Mouse (Mus musculus): ENCODE measurements around the gene Gm20708. TPM values are rescaled to one million over a fixed set of nuclear protein-coding genes. Genes with fewer than 3 reads are reported as not detected.

Gene Gm20708
- polyA plus RNA-seq, 1 experiment from 2014 or later = 1.0 TPM

GRCm38 (mm10) chr11:117790703-117791440, 18.6 kb upstream of the Gm20708 start:
- Histone ChIP-seq H3K27ac (replicated peaks in 1 of 2; ENCODE audit: control insufficient read depth in 1 of 2, insufficient read depth in 1 of 2, low read depth in 2 of 2, low read length in 2 of 2) (no peak overlapping the region), H3K36me3 (ENCODE audit: control insufficient read depth, insufficient read depth, low read length) (no peaks in the 10 kb centered on the region), H3K4me1 (ENCODE audit: control insufficient read depth in 2 of 2, insufficient read depth in 2 of 2, low read length in 2 of 2) (peaks cover 5 to 10% of the 10 kb centered on the region in 2 experiments; a peak in 3 of 4 replicates), H3K9me3 (ENCODE audit: control insufficient read depth, low read length) (no peaks in the 10 kb centered on the region), H3K4me3 (ENCODE audit: control insufficient read depth in 1 of 2, insufficient read depth in 1 of 2, low read depth in 1 of 2, low read length in 2 of 2) (peak overlapping the region in 1 of 2 experiments; percentile 10; a peak in 2 of 4 replicates), H3K27me3 (ENCODE audit: control insufficient read depth, insufficient read depth, low read length) (peaks cover 5% of the 10 kb centered on the region; the same call in 1 of the 2 replicates), H3K9ac (ENCODE audit: low read length) (no peak overlapping the region), H3K4me2 (ENCODE audit: low read length) (peak overlapping the region; percentile 54)
- peak; percentile 40; the same call in 1 of the 2 replicates for ATAC-seq (ENCODE audit: insufficient number of reproducible peaks, insufficient read depth, low FRiP score, low read depth)
- whole genome bisulfite sequencing = 29% methylated on average over 23 of the region's 23 CpGs

- H3K9ac ChIP-seq (ENCODE audit: low read length) = no peak overlapping the region
- no peak overlapping the region for H3K27ac ChIP-seq (replicated peaks in 1 of 2; ENCODE audit: control insufficient read depth in 1 of 2, insufficient read depth in 1 of 2, low read depth in 2 of 2, low read length in 2 of 2)
- H3K4me3 ChIP-seq (ENCODE audit: control insufficient read depth in 1 of 2, insufficient read depth in 1 of 2, low read depth in 1 of 2, low read length in 2 of 2) = no peak overlapping the region
- peaks cover 5% of the 10 kb centered on the region; the same call in 1 of the 2 replicates for H3K27me3 ChIP-seq (ENCODE audit: control insufficient read depth, insufficient read depth, low read length)
- H3K36me3 ChIP-seq (ENCODE audit: control insufficient read depth, insufficient read depth, low read length) = no peaks in the 10 kb centered on the region
- no peak overlapping the region for H3K4me2 ChIP-seq (ENCODE audit: low read length)
- H3K9me3 ChIP-seq (ENCODE audit: control insufficient read depth, low read length) = no peaks in the 10 kb centered on the region
- ATAC-seq (ENCODE audit: insufficient number of reproducible peaks, insufficient read depth, low FRiP score, low read depth) = no peak
- 82% methylated on average over 9 of the region's 9 CpGs for WGBS
- peaks cover 5 to 10% of the 10 kb centered on the region in 2 experiments; a peak in 3 of 4 replicates for H3K4me1 ChIP-seq (ENCODE audit: control insufficient read depth in 2 of 2, insufficient read depth in 2 of 2, low read length in 2 of 2)
These were observed 18.1 kb upstream of the Gm20708 start for GRCm38 (mm10) chr11:117791441-117791761.

GRCm38 (mm10) chr11:117792281-117792888, 17.1 kb upstream of the Gm20708 start:
- ATAC-seq (ENCODE audit: insufficient number of reproducible peaks, insufficient read depth, low FRiP score, low read depth) = peak; percentile 67
- H3K4me2 ChIP-seq (ENCODE audit: low read length) = peak overlapping the region; percentile 52
- H3K4me3 ChIP-seq (ENCODE audit: control insufficient read depth in 1 of 2, insufficient read depth in 1 of 2, low read depth in 1 of 2, low read length in 2 of 2) = peak overlapping the region; percentile 22 to 24
- 9% methylated on average over 22 of the region's 22 CpGs for WGBS
- H3K9me3 ChIP-seq (ENCODE audit: control insufficient read depth, low read length) = no peaks in the 10 kb centered on the region
- H3K36me3 ChIP-seq (ENCODE audit: control insufficient read depth, insufficient read depth, low read length) = no peaks in the 10 kb centered on the region
- H3K9ac ChIP-seq (ENCODE audit: low read length) = no peak overlapping the region
- peaks cover 5 to 10% of the 10 kb centered on the region in 2 experiments; a peak in 3 of 4 replicates for H3K4me1 ChIP-seq (ENCODE audit: control insufficient read depth in 2 of 2, insufficient read depth in 2 of 2, low read length in 2 of 2)
- peaks cover 5% of the 10 kb centered on the region; the same call in 1 of the 2 replicates for H3K27me3 ChIP-seq (ENCODE audit: control insufficient read depth, insufficient read depth, low read length)
- no peak overlapping the region for H3K27ac ChIP-seq (replicated peaks in 1 of 2; ENCODE audit: control insufficient read depth in 1 of 2, insufficient read depth in 1 of 2, low read depth in 2 of 2, low read length in 2 of 2)

- no peak overlapping the region for H3K9ac ChIP-seq (ENCODE audit: low read length)
- H3K27ac ChIP-seq (replicated peaks in 1 of 2; ENCODE audit: control insufficient read depth in 1 of 2, insufficient read depth in 1 of 2, low read depth in 2 of 2, low read length in 2 of 2) = no peak overlapping the region
These were observed 15.4 kb upstream of the Gm20708 start for GRCm38 (mm10) chr11:117794035-117794551.

GRCm38 (mm10) chr11:117796954-117797353, 12.5 kb upstream of the Gm20708 start:
- Histone ChIP-seq H3K4me1 (ENCODE audit: control insufficient read depth in 2 of 2, insufficient read depth in 2 of 2, low read length in 2 of 2) (peaks cover 13% of the 10 kb centered on the region in 2 experiments), H3K4me3 (ENCODE audit: control insufficient read depth in 1 of 2, insufficient read depth in 1 of 2, low read depth in 1 of 2, low read length in 2 of 2) (no peak overlapping the region), H3K9ac (ENCODE audit: low read length) (no peak overlapping the region), H3K27ac (replicated peaks in 1 of 2; ENCODE audit: control insufficient read depth in 1 of 2, insufficient read depth in 1 of 2, low read depth in 2 of 2, low read length in 2 of 2) (no peak overlapping the region), H3K9me3 (ENCODE audit: control insufficient read depth, low read length) (no peaks in the 10 kb centered on the region), H3K36me3 (ENCODE audit: control insufficient read depth, insufficient read depth, low read length) (no peaks in the 10 kb centered on the region), H3K27me3 (ENCODE audit: control insufficient read depth, insufficient read depth, low read length) (no peaks in the 10 kb centered on the region), H3K4me2 (ENCODE audit: low read length) (no peak overlapping the region)
- 50% methylated on average over 5 of the region's 5 CpGs for WGBS
- ATAC-seq (ENCODE audit: insufficient number of reproducible peaks, insufficient read depth, low FRiP score, low read depth) = no peak

More at GRCm38 (mm10) chr11:117794035-117794551, 15.4 kb upstream of the Gm20708 start:
- Histone ChIP-seq H3K4me3 (ENCODE audit: control insufficient read depth in 1 of 2, insufficient read depth in 1 of 2, low read depth in 1 of 2, low read length in 2 of 2) (no peak overlapping the region), H3K36me3 (ENCODE audit: control insufficient read depth, insufficient read depth, low read length) (no peaks in the 10 kb centered on the region), H3K4me1 (ENCODE audit: control insufficient read depth in 2 of 2, insufficient read depth in 2 of 2, low read length in 2 of 2) (peaks cover 12 to 20% of the 10 kb centered on the region in 2 experiments), H3K4me2 (ENCODE audit: low read length) (no peak overlapping the region), H3K9me3 (ENCODE audit: control insufficient read depth, low read length) (no peaks in the 10 kb centered on the region), H3K27me3 (ENCODE audit: control insufficient read depth, insufficient read depth, low read length) (peaks cover 5% of the 10 kb centered on the region; the same call in 1 of the 2 replicates)
- 63% methylated on average over 4 of the region's 4 CpGs for WGBS
- ATAC-seq (ENCODE audit: insufficient number of reproducible peaks, insufficient read depth, low FRiP score, low read depth) = no peak

GRCm38 (mm10) chr11:117797511-117798159, 11.8 kb upstream of the Gm20708 start, which contains the start of gene 6030468B19Rik:
Gene 6030468B19Rik, plus strand, starts transcription at chr11:117797660.
- Histone ChIP-seq H3K4me2 (ENCODE audit: low read length) (no peak within 1 kb of the TSS), H3K9me3 (ENCODE audit: control insufficient read depth, low read length) (no peaks in the 10 kb centered on the region), H3K4me1 (ENCODE audit: control insufficient read depth in 2 of 2, insufficient read depth in 2 of 2, low read length in 2 of 2) (peaks cover 7 to 12% of the 10 kb centered on the region in 2 experiments), H3K27ac (replicated peaks in 1 of 2; ENCODE audit: control insufficient read depth in 1 of 2, insufficient read depth in 1 of 2, low read depth in 2 of 2, low read length in 2 of 2) (no peak within 1 kb of the TSS), H3K27me3 (ENCODE audit: control insufficient read depth, insufficient read depth, low read length) (no peaks in the 10 kb centered on the region), H3K9ac (ENCODE audit: low read length) (no peak within 1 kb of the TSS), H3K36me3 (ENCODE audit: control insufficient read depth, insufficient read depth, low read length) (no peaks in the 10 kb centered on the region), H3K4me3 (ENCODE audit: control insufficient read depth in 1 of 2, insufficient read depth in 1 of 2, low read depth in 1 of 2, low read length in 2 of 2) (no peak within 1 kb of the TSS)
- WGBS = 38% methylated on average over 9 of the region's 9 CpGs
- no peak for ATAC-seq (ENCODE audit: insufficient number of reproducible peaks, insufficient read depth, low FRiP score, low read depth)

- no peaks in the 10 kb centered on the region for H3K36me3 ChIP-seq (ENCODE audit: control insufficient read depth, insufficient read depth, low read length)
- H3K4me2 ChIP-seq (ENCODE audit: low read length) = no peak overlapping the region
- peaks cover 7 to 11% of the 10 kb centered on the region in 2 experiments; a peak in 3 of 4 replicates for H3K4me1 ChIP-seq (ENCODE audit: control insufficient read depth in 2 of 2, insufficient read depth in 2 of 2, low read length in 2 of 2)
- H3K4me3 ChIP-seq (ENCODE audit: control insufficient read depth in 1 of 2, insufficient read depth in 1 of 2, low read depth in 1 of 2, low read length in 2 of 2) = no peak overlapping the region
- no peak overlapping the region for H3K27ac ChIP-seq (replicated peaks in 1 of 2; ENCODE audit: control insufficient read depth in 1 of 2, insufficient read depth in 1 of 2, low read depth in 2 of 2, low read length in 2 of 2)
- H3K9ac ChIP-seq (ENCODE audit: low read length) = no peak overlapping the region
- 8% methylated on average over 2 of the region's 2 CpGs for WGBS
- no peaks in the 10 kb centered on the region for H3K9me3 ChIP-seq (ENCODE audit: control insufficient read depth, low read length)
- ATAC-seq (ENCODE audit: insufficient number of reproducible peaks, insufficient read depth, low FRiP score, low read depth) = no peak
- no peaks in the 10 kb centered on the region for H3K27me3 ChIP-seq (ENCODE audit: control insufficient read depth, insufficient read depth, low read length)
These were observed 11.3 kb upstream of the Gm20708 start for GRCm38 (mm10) chr11:117798160-117798541.
